Mouse (Mus musculus) heart, embryonic 14.5 days (tissue): ENCODE results near the gene Emsy. TPM values are rescaled to one million over a fixed set of nuclear protein-coding genes. Genes with fewer than 3 reads are reported as not detected.

ENCODE experiments used
- ATAC-seq: fragments of 200-750 bp; cut with Nextera tagmentation; 2 replicates; pipeline ENCODE4 v1.8.0; 2017; ENCODE audit warnings: low read depth, moderate TSS enrichment; ENCODE audit not compliant: insufficient number of reproducible peaks, insufficient read depth, low FRiP score
- H3K27ac ChIP-seq, 2 experiments: fragments of 200-500 bp in 1 of 2; fragments of 300-500 bp in 1 of 2; sonication (generic) in 1 of 2; replicated peaks in 1 of 2; 2 replicates each; pipeline ENCODE4 v1.5.1; 2012 to 2014; ENCODE audit warnings: low read depth in 2 of 2, low read length in 2 of 2, control low read depth in 1 of 2, mild to moderate bottlenecking in 1 of 2, mixed read lengths in 1 of 2; ENCODE audit not compliant: control insufficient read depth in 1 of 2, insufficient read depth in 1 of 2
- H3K27me3 ChIP-seq: fragments of 300-500 bp; sonication (generic); 2 replicates; pipeline ENCODE4 v1.6.1; 2014; ENCODE audit warnings: mild to moderate bottlenecking, low read length, control low read depth; ENCODE audit not compliant: control insufficient read depth, insufficient read depth
- H3K36me3 ChIP-seq: fragments of 300-500 bp; sonication (generic); 2 replicates; pipeline ENCODE4 v1.6.1; 2014; ENCODE audit warnings: mild to moderate bottlenecking, control low read depth, low read length, mixed read lengths; ENCODE audit not compliant: control insufficient read depth, insufficient read depth
- H3K4me1 ChIP-seq, 2 experiments: fragments of 200-500 bp in 1 of 2; fragments of 300-500 bp in 1 of 2; sonication (generic) in 1 of 2; 2 replicates each; pipeline ENCODE4 v1.6.1; 2012 to 2014; ENCODE audit warnings: low read length in 2 of 2, control low read depth in 1 of 2, mixed read lengths in 1 of 2; ENCODE audit not compliant: control insufficient read depth in 2 of 2, insufficient read depth in 2 of 2
- H3K4me2 ChIP-seq: fragments of 300-500 bp; sonication (generic); 2 replicates; pipeline ENCODE4 v1.6.1; 2014; ENCODE audit warnings: mild to moderate bottlenecking, low read length
- H3K4me3 ChIP-seq, 2 experiments: fragments of 200-500 bp in 1 of 2; fragments of 300-500 bp in 1 of 2; sonication (generic) in 1 of 2; 2 replicates each; pipeline ENCODE4 v1.5.1; 2012 to 2014; ENCODE audit warnings: low read length in 2 of 2, mild to moderate bottlenecking in 2 of 2, control low read depth in 1 of 2, low read depth in 1 of 2, moderate library complexity in 1 of 2; ENCODE audit not compliant: control insufficient read depth in 1 of 2, insufficient read depth in 1 of 2
- H3K9ac ChIP-seq: fragments of 300-500 bp; sonication (generic); 2 replicates; pipeline ENCODE4 v1.6.1; 2014; ENCODE audit warnings: mild to moderate bottlenecking, low read length
- H3K9me3 ChIP-seq: fragments of 300-500 bp; sonication (generic); 2 replicates; pipeline ENCODE4 v1.6.1; 2016; ENCODE audit warnings: low read length, control low read depth; ENCODE audit not compliant: control insufficient read depth
- WGBS: fragments of 180-500 bp; shearing (Covaris S2); extraction: QIAGEN DNeasy Blood & Tissue Kit; methylation state at CpG from one replicate; pipeline ENCODE4 v1.1.7; 2014; 5-methylcytosine and 5-hydroxymethylcytosine counted together
- polyA plus RNA-seq: library from polyadenylated mRNA; unstranded; fragments of >200 nt; fragmentation: Nextera tagmentation; extraction: Ambion mirVana; gene quantifications from 2 replicates; pipeline ENCODE4 v1.2.1, GENCODE M21; 2014

The Emsy gene
- 32.7 and 34.9 TPM in 2 replicates for polyA plus RNA-seq

DNA sequence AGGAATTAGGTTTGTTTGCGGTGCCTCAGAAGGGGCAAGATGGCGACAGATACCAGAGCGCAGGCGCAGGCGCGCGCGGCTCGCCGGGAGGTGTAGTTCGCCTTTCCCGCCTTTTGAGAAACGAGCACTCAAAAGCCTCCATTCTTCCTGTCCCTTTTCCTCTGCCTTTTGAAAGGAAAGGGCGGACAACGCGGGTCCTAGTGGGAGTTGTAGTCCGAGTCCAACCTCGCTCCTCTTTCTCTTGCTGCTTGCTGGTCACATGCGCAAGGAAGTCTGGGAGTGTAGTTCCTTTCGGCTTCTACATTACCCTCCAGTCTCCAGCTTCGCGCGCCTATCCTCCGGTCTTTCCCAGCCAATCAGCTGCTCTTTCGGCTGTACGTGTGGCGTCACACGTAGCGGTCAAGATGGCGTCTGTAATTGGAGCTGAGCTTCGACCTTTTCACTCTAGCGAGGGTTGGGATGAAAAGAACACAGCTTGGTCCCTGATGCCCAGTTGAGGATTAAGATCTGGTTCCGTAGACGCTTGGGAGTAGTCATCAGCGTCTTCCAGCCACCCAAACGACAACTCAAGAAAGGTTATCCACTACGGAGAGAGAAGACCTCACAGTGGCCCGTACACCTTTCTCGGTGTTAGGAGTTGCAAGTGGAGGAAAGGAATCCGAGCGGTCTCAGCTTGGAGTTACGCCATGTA lies at the start of gene Emsy:
Gene Emsy, minus strand, starts transcription at position 253 of the 691 bp plus-strand sequence.
- H3K27ac ChIP-seq, result peak within 1 kb of the TSS; percentile 97 to 99
- no peaks in the 10 kb centered on the region for H3K9me3 ChIP-seq
- peaks cover 0 to 18% of the 10 kb centered on the region in 2 experiments; a peak in 2 of 4 replicates for H3K4me1 ChIP-seq
- H3K36me3 ChIP-seq, result peaks cover 28% of the 10 kb centered on the region
- peak within 1 kb of the TSS; percentile 95 for H3K9ac ChIP-seq
- H3K27me3 ChIP-seq, result no peaks in the 10 kb centered on the region
- peak within 1 kb of the TSS; percentile 62 for H3K4me2 ChIP-seq
- H3K4me3 ChIP-seq, result peak within 1 kb of the TSS; percentile 90 to 95
- ATAC-seq, result peak; percentile 95
- WGBS, result under 1% methylated on average over 42 of the region's 42 CpGs

DNA sequence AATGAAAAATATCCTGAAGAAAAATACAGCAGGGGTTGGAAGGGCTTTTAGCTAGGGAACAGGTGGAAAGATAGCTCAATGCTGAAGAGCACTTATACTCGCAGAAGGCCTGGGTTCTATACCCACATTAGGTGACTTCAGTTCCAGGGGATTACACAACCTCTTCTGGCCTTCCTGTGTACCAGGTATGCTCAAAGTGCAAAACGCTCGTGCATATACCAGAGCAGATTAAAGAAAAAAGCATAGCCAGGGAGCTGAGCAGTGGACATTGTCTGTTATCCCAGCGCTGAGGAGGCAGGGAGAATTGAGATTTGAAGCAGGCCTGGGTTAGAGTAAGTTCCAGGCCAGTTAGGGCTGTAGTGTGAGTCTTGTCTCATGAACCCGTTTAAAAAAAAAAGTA lies 47.7 kb upstream of the Emsy start:
- H3K4me3 ChIP-seq, result peak overlapping the region in 1 of 2 experiments; percentile 98; a peak in 2 of 4 replicates
- H3K27ac ChIP-seq, result no peak overlapping the region
- no peaks in the 10 kb centered on the region for H3K27me3 ChIP-seq
- H3K9me3 ChIP-seq, result no peaks in the 10 kb centered on the region
- H3K4me1 ChIP-seq, result peaks cover 2 to 26% of the 10 kb centered on the region in 2 experiments; a peak in 3 of 4 replicates
- WGBS, result 57% methylated on average over 5 of the region's 5 CpGs
- no peak for ATAC-seq
- peak overlapping the region; percentile 92 for H3K4me2 ChIP-seq
- peak overlapping the region; percentile 98 for H3K9ac ChIP-seq
- no peaks in the 10 kb centered on the region for H3K36me3 ChIP-seq

DNA sequence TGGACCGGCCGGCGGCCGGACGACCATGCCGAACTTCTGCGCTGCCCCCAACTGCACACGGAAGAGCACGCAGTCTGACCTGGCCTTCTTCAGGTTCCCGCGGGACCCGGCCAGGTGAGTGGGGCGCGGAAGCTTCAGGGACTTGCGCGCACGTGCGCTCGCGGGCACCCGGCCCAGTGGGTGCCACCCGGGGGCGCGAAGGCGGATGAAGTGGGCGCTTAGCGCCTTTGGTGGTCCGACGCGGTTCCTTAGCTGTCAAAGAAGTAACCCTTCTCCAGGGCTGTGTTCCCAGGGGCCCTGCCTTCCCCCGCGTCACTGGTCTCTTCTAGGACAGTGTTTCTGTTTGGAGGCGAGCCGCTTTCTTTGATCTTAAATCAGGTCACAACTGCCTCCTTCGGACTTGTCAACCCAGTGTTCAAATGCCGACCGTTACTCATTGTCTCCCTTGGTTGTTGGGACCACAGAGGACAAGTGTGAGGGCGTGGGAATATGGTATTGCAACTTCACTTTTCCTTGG lies 46.8 kb upstream of the Emsy start:
- Histone ChIP-seq H3K9me3 (no peaks in the 10 kb centered on the region), H3K27ac (peak overlapping the region; percentile 68 to 88), H3K9ac (peak overlapping the region; percentile 98), H3K4me3 (peak overlapping the region; percentile 93 to 98), H3K4me1 (peaks cover 2 to 26% of the 10 kb centered on the region in 2 experiments; a peak in 3 of 4 replicates), H3K36me3 (no peaks in the 10 kb centered on the region), H3K4me2 (peak overlapping the region; percentile 92), H3K27me3 (no peaks in the 10 kb centered on the region)
- ATAC-seq, result 0 out of 2 replicates have a peak, but pooled peaks have one; percentile 3
- under 1% methylated on average over 38 of the region's 38 CpGs for WGBS

DNA sequence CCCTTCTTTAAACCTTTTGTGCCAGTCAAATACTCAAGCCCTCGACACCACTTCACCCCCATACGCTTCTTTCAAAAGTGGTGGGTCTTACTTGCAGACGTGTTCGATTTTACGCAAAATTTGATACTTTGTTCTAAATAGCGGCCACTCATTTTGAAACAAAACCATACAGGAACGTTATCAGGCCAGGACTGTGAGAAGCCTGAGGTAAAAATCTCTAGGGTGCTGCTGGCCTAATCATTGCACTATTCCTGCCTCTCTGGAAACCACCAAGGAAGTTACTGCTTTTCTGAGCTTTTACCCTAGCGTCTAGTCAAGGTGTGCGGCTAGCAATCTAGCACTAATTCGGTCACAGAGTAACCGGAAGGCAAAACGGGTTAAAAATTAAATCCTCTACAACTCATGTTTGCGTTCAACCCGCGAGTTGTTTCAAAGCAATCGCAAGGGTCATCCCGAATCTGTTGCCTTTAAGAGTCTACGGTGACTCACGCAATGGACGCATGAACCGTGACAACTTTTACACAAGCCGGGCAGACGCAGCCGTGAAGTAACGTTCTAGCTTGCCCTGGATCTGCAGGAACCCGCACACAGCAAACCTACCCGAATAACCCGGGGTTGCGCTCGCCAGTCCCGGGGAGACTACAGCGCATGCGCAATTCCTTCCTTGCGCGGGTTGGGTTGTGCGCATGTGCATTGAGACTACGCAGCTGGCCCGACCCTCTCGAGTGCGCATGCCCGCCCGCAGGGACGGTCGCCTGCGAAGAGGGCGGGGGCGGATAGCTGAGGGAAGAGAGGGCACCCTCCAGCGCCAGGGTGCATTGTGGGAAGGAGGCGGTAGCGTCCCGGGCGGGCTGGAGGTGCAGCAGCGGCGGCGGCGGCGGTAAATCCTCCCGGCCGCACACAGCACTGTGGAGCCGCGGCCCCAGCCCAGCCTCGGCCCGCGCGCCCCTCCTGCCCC lies 46.0 kb upstream of the Emsy start, which contains the start of gene Thap12:
Gene Thap12, plus strand, starts transcription at position 821 of the 958 bp plus-strand sequence.
- H3K27ac ChIP-seq, result peak within 1 kb of the TSS; percentile 88
- H3K9ac ChIP-seq, result peak within 1 kb of the TSS; percentile 98
- no peaks in the 10 kb centered on the region for H3K27me3 ChIP-seq
- H3K4me3 ChIP-seq, result peak within 1 kb of the TSS; percentile 93 to 98
- peak; percentile 97 for ATAC-seq
- WGBS, result 2% methylated on average over 56 of the region's 65 CpGs
- H3K9me3 ChIP-seq, result no peaks in the 10 kb centered on the region
- H3K36me3 ChIP-seq, result no peaks in the 10 kb centered on the region
- H3K4me1 ChIP-seq, result peaks cover 2 to 26% of the 10 kb centered on the region in 2 experiments; a peak in 3 of 4 replicates
- H3K4me2 ChIP-seq, result peak within 1 kb of the TSS; percentile 92

DNA sequence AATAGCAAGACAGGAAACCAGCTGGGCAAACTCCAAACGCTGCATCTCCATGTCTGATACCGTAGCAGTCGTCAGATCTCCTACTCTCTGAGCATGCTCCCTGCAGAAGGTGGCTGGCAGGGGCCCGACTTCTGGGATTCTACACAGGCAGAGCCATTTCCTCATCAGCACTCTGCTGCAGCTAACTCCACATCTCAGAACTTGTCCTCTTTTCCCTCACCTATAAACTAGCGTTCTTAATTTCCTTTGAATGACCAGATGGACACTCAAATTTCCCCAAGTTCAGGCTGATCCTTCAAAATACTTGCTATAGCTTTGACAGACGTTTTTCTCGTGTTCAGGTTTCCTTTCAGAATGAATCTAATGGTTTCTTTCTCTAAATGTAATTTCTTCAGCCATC lies 45.2 kb upstream of the Emsy start:
- peak overlapping the region in 1 of 2 experiments; percentile 88; a peak in 1 of 4 replicates for H3K27ac ChIP-seq
- no peaks in the 10 kb centered on the region for H3K27me3 ChIP-seq
- H3K9ac ChIP-seq, result peak overlapping the region; percentile 85
- H3K36me3 ChIP-seq, result no peaks in the 10 kb centered on the region
- peak overlapping the region; percentile 92 for H3K4me2 ChIP-seq
- 29% methylated on average over 7 of the region's 7 CpGs for WGBS
- H3K4me1 ChIP-seq, result peaks cover 2 to 26% of the 10 kb centered on the region in 2 experiments; a peak in 3 of 4 replicates
- peak overlapping the region; percentile 74 to 98; a peak in 3 of 4 replicates for H3K4me3 ChIP-seq
- ATAC-seq, result no peak
- H3K9me3 ChIP-seq, result no peaks in the 10 kb centered on the region

DNA sequence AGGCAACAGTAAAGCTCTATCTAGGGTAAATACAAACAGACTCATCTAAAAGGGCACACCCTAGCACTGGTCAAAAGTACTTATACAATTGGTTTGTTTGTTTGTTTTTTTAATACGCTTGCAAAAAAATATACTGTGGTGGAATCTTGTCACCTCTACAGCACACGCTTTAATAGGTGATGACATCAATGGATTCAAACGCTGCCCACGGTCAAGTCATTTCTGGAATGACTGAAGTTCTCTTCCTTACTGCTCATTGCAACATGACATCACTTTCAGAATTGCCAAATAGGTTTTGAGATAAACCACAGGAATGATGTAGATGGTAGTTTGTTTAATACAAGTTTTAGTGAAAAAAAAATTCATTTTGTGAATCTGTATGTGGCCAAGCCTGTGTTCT lies 42.0 kb upstream of the Emsy start:
- Histone ChIP-seq H3K36me3 (no peaks in the 10 kb centered on the region), H3K27me3 (no peaks in the 10 kb centered on the region), H3K4me2 (no peak overlapping the region), H3K9me3 (no peaks in the 10 kb centered on the region), H3K27ac (no peak overlapping the region), H3K9ac (no peak overlapping the region), H3K4me1 (peaks cover 2 to 7% of the 10 kb centered on the region in 2 experiments; a peak in 3 of 4 replicates), H3K4me3 (no peak overlapping the region)
- 84% methylated on average over 4 of the region's 4 CpGs for WGBS
- no peak for ATAC-seq

DNA sequence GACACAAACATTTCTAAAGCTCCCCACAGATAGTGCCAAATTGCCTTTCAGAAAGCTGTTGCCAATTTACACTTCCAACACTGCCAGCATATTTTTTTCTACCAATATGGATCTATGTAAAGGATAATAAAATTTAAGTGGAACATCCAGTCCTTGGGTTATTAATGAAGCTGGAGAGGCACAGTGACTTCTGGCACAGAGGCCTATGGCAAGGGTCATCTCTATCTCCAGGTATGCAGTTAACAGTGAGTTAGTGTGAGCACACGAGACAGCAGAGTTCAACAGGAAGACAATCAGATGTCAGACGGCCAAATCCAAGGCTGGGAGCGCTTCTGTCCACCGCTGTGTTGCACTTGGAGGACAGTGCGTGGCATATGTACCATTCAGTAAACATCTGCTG lies 41.5 kb upstream of the Emsy start:
- H3K36me3 ChIP-seq, result no peaks in the 10 kb centered on the region
- no peaks in the 10 kb centered on the region for H3K27me3 ChIP-seq
- H3K9me3 ChIP-seq, result no peaks in the 10 kb centered on the region
- H3K4me1 ChIP-seq, result peaks cover 2 to 11% of the 10 kb centered on the region in 2 experiments; a peak in 3 of 4 replicates
- no peak overlapping the region for H3K4me2 ChIP-seq
- no peak overlapping the region for H3K9ac ChIP-seq
- no peak for ATAC-seq
- no peak overlapping the region for H3K27ac ChIP-seq
- WGBS, result 52% methylated on average over 5 of the region's 5 CpGs
- no peak overlapping the region for H3K4me3 ChIP-seq
